Mouse (Mus musculus): ENCODE results near the gene Tescl.

DNA sequence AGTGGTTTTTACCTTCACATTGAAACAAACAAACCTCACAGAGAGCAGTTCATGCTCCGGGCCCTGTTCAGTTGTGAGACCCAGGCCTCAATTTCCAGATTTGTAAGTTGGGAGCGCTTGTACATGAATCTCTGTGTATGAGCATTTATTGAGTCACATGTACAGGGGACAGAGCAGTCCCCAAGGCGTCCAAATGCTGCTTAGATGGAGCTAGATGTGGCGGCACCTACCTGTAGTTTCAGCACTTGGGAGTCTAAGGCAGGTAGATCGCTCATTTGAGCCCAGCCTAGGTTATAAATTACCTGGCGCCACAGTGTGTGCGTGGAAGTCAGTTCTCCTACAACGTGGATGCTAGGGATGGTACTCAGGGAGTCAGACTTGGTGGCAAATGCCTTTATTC is 42.7 kb upstream of the Tescl start:
- TF ChIP-seq POLR2A (IDR thresholded peaks at IDR 0.05; ENCODE audit: low read depth, low read length): no peak
- no peak for TF ChIP-seq CTCF (IDR thresholded peaks at IDR 0.05; ENCODE audit: borderline replicate concordance, insufficient read depth, low read length)

Data from embryonic fibroblast, embryonic 13.5 days (primary cell).